Comparison of ENCODE assay signal across 8 mouse cellular contexts in the genomic region with DNA sequence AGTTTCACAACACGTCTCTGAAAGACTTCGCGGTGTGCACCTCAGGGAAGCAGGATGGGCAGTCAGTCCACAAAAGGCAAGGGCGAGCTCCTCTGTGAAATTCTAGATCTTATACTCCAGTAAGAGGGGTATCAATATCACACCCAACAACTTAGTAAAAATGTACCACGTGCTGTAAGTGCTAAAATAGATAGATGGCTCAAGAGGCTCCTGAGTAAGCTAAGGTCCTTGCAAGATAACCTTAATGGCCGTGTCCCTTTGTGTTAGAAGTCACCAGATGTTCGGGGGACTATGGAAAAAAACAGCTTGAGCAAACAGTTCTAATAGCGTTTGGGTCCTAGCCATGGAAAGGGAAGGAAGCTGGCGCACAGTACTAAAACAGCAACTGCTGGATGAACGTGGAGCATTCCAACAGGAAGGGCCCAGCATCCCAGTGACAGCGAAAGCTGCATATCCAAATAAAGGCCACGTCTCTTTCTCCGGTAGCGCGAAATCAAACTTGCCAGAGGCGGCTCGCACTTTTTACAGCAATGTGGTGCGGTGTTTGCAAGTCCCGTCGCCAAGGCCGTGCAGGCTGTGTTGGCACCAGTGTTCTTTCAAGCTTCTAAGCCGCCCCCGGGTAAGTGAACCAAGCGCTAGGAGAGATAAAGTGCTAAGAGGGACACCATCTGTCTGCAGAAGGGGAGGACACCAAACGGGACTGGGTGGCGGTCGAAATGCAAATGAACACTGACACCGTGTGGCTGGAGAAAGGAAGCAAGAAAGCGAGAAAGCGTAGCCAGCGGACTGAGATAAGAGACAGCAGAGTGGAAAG. TPM values are rescaled to one million over a fixed set of nuclear protein-coding genes. Genes with fewer than 3 reads are reported as not detected.
DNase-seq lines count a peak whose midpoint lies in the region; ATAC-seq and TF ChIP-seq lines count a peak whose summit lies in the region.

No protein-coding gene starts in this region.

- peaks cover 41% of the 10 kb centered on the region for H3K4me1 ChIP-seq in E14TG2a.4 (replicated peaks; ENCODE audit: low read depth, low read length)
- H3K4me1 ChIP-seq in forebrain, embryonic 11.5 days (replicated peaks; ENCODE audit: control insufficient read depth, insufficient read depth, low read length): no peaks in the 10 kb centered on the region
- H3K4me1 ChIP-seq in heart, embryonic 16.5 days (ENCODE audit: control insufficient read depth, insufficient read depth, low read length): peaks cover 10% of the 10 kb centered on the region
- H3K4me1 ChIP-seq in liver, embryonic 13.5 days (replicated peaks): peaks cover 77% of the 10 kb centered on the region

- peak; percentile 90 for DNase-seq in c-Kit-positive CD71-positive TER-119-positive erythroid progenitor cells, embryonic 14.5 days (ENCODE audit: low spot score)
- DNase-seq in forebrain, embryonic 11.5 days (ENCODE audit: low spot score): peak; percentile 84
- peak; percentile 70 to 75 for DNase-seq in kidney, postnatal 25 days
- peak; percentile 80 for DNase-seq in liver, embryonic 13.5 days
- peak; percentile 65 to 74 for DNase-seq in natural killer cell, adult 2 months (ENCODE audit: low spot score in 2 of 2)
- DNase-seq in splenic B cell, adult 2 months (ENCODE audit: low read depth, low spot score): peak; percentile 90

- peak; percentile 85 for ATAC-seq in forebrain, embryonic 11.5 days (replicated peaks; ENCODE audit: low FRiP score)
- peak; percentile 92 for ATAC-seq in heart, embryonic 16.5 days (replicated peaks; ENCODE audit: extremely low read depth, insufficient read depth, low FRiP score)
- peak; percentile 88 for ATAC-seq in liver, embryonic 13.5 days (ENCODE audit: low read depth)

- H3K4me2 ChIP-seq in forebrain, embryonic 11.5 days (ENCODE audit: low read depth, low read length, severe bottlenecking): peak overlapping the region; percentile 70
- peak overlapping the region; percentile 80 for H3K4me2 ChIP-seq in heart, embryonic 16.5 days (ENCODE audit: low read depth, low read length)
- H3K4me2 ChIP-seq in liver, embryonic 13.5 days: peak overlapping the region; percentile 84

- peak overlapping the region; percentile 49 for H3K9ac ChIP-seq in forebrain, embryonic 11.5 days (ENCODE audit: low read length)
- peak overlapping the region; percentile 63 for H3K9ac ChIP-seq in heart, embryonic 16.5 days (ENCODE audit: low read length)
- peak overlapping the region; percentile 68 for H3K9ac ChIP-seq in liver, embryonic 13.5 days

- H3K4me3 ChIP-seq in E14TG2a.4 (replicated peaks; ENCODE audit: low read length): peak overlapping the region; percentile 39
- peak overlapping the region; percentile 36 for H3K4me3 ChIP-seq in forebrain, embryonic 11.5 days (ENCODE audit: low read depth, low read length)
- peak overlapping the region; percentile 54 for H3K4me3 ChIP-seq in heart, embryonic 16.5 days (ENCODE audit: low read length)
- peak overlapping the region; percentile 59 for H3K4me3 ChIP-seq in liver, embryonic 13.5 days (replicated peaks)

- no peak overlapping the region for H3K27ac ChIP-seq in forebrain, embryonic 11.5 days (ENCODE audit: low read depth, low read length)
- H3K27ac ChIP-seq in heart, embryonic 16.5 days (ENCODE audit: low read length): peak overlapping the region; percentile 60
- peak overlapping the region; percentile 80 for H3K27ac ChIP-seq in liver, embryonic 13.5 days

- H3K36me3 ChIP-seq in E14TG2a.4 (ENCODE audit: insufficient read depth, low read length): no peaks in the 10 kb centered on the region
- H3K36me3 ChIP-seq in forebrain, embryonic 11.5 days (ENCODE audit: control insufficient read depth, insufficient read depth, low read length): no peaks in the 10 kb centered on the region
- no peaks in the 10 kb centered on the region for H3K36me3 ChIP-seq in heart, embryonic 16.5 days (ENCODE audit: control insufficient read depth, insufficient read depth)
- H3K36me3 ChIP-seq in liver, embryonic 13.5 days: no peaks in the 10 kb centered on the region
- no peaks in the 10 kb centered on the region for H3K36me3 ChIP-seq in splenic B cell, adult 2 months (ENCODE audit: control insufficient read depth, insufficient read depth, low read length, poor library complexity, severe bottlenecking)

- peaks cover 34% of the 10 kb centered on the region for H3K27me3 ChIP-seq in E14TG2a.4 (ENCODE audit: insufficient read depth, low read length)
- no peaks in the 10 kb centered on the region for H3K27me3 ChIP-seq in forebrain, embryonic 11.5 days (ENCODE audit: control insufficient read depth, insufficient read depth, low read length)
- no peaks in the 10 kb centered on the region for H3K27me3 ChIP-seq in heart, embryonic 16.5 days (ENCODE audit: control insufficient read depth, insufficient read depth, low read length)
- no peaks in the 10 kb centered on the region for H3K27me3 ChIP-seq in liver, embryonic 13.5 days
- no peaks in the 10 kb centered on the region; the same call in 1 of the 2 replicates for H3K27me3 ChIP-seq in splenic B cell, adult 2 months (ENCODE audit: control insufficient read depth, insufficient read depth, low read length, poor library complexity, severe bottlenecking)

- no peaks in the 10 kb centered on the region for H3K9me3 ChIP-seq in E14TG2a.4 (ENCODE audit: low read length)
- H3K9me3 ChIP-seq in forebrain, embryonic 11.5 days (ENCODE audit: control insufficient read depth, low read length): no peaks in the 10 kb centered on the region
- H3K9me3 ChIP-seq in heart, embryonic 16.5 days (replicated peaks; ENCODE audit: control insufficient read depth, low read length): no peaks in the 10 kb centered on the region
- H3K9me3 ChIP-seq in liver, embryonic 13.5 days (replicated peaks): no peaks in the 10 kb centered on the region

- WGBS in forebrain, embryonic 11.5 days: 6% methylated on average over 31 of the region's 31 CpGs
- 7% methylated on average over 31 of the region's 31 CpGs for WGBS in heart, embryonic 16.5 days
- WGBS in liver, embryonic 13.5 days (ENCODE audit: insufficient replicate concordance): 5% methylated on average over 31 of the region's 31 CpGs

- 0 out of 2 replicates have a peak, but pooled peaks have one; percentile 15 for TF ChIP-seq CTCF in E14TG2a.4 (conservative IDR thresholded peaks at IDR 0.05; ENCODE audit: low read length)

RNA-seq across cellular contexts. Expression of a gene that starts 24.4 kb away (rescaled TPM):
- 46.7 and 48.3 TPM in 2 replicates for polyA plus RNA-seq in forebrain, embryonic 11.5 days (2014; fragmentation: Nextera tagmentation; extraction: Ambion mirVana)
- polyA plus RNA-seq in heart, embryonic 16.5 days (2015; fragmentation: Nextera tagmentation; extraction: Ambion mirVana): 53.4 and 61.9 TPM in 2 replicates
- polyA plus RNA-seq in liver, embryonic 13.5 days (2015; fragmentation: Nextera tagmentation; extraction: Ambion mirVana): 24.0 and 24.4 TPM in 2 replicates

RNA-seq across cellular contexts. Expression of a gene that starts 31.6 kb away (rescaled TPM):
- 5.2 and 8.4 TPM in 2 replicates for polyA plus RNA-seq in forebrain, embryonic 11.5 days (2014; fragmentation: Nextera tagmentation; extraction: Ambion mirVana)
- 10.2 and 10.7 TPM in 2 replicates for polyA plus RNA-seq in heart, embryonic 16.5 days (2015; fragmentation: Nextera tagmentation; extraction: Ambion mirVana)
- polyA plus RNA-seq in liver, embryonic 13.5 days (2015; fragmentation: Nextera tagmentation; extraction: Ambion mirVana): 1.1 TPM in 2 replicates

RNA-seq across cellular contexts. Expression of a gene that starts 43.9 kb away (rescaled TPM):
- polyA plus RNA-seq in forebrain, embryonic 11.5 days (2014; fragmentation: Nextera tagmentation; extraction: Ambion mirVana): 628 and 672 TPM in 2 replicates
- 1,483 and 1,554 TPM in 2 replicates for polyA plus RNA-seq in heart, embryonic 16.5 days (2015; fragmentation: Nextera tagmentation; extraction: Ambion mirVana)
- 563 and 588 TPM in 2 replicates for polyA plus RNA-seq in liver, embryonic 13.5 days (2015; fragmentation: Nextera tagmentation; extraction: Ambion mirVana)

RNA-seq across cellular contexts. Expression of a gene that starts 50.0 kb away (rescaled TPM):
- polyA plus RNA-seq in forebrain, embryonic 11.5 days (2014; fragmentation: Nextera tagmentation; extraction: Ambion mirVana): 61.5 and 62.6 TPM in 2 replicates
- 29.9 and 32.7 TPM in 2 replicates for polyA plus RNA-seq in heart, embryonic 16.5 days (2015; fragmentation: Nextera tagmentation; extraction: Ambion mirVana)
- polyA plus RNA-seq in liver, embryonic 13.5 days (2015; fragmentation: Nextera tagmentation; extraction: Ambion mirVana): 34.5 and 47.1 TPM in 2 replicates
